Mouse (Mus musculus) stomach, postnatal 0 days (tissue): ENCODE measurements at regions not wholly inside any gene's neighbourhood (a gene's known extent, or its start where the extent isn't known, plus 50 kb on each side); places are given as distances from the start of the nearest gene placed in this dataset.

Experiments
- CTCF ChIP-seq: IDR thresholded peaks from 2 replicates; pipeline ENCODE4 v1.5.1; 2016; ENCODE audit warnings: antibody characterized with exemption, low read depth, mild to moderate bottlenecking, moderate library complexity
- EP300 ChIP-seq: optimal IDR thresholded peaks from 2 replicates; pipeline ENCODE3; 2016; ENCODE audit warnings: antibody characterized with exemption

- TF ChIP-seq CTCF (no peak), EP300 (no peak)
Measured at GRCm38 (mm10) chr11:64895804-64896466, 82.9 kb upstream of the Elac2 start.
